Mouse (Mus musculus) T-helper 2 cell (primary cell): Measurements from ENCODE around the gene Nkapl.
"Not testable (repeated sequence)": the region's sequence is repeated elsewhere in the genome, so short reads cannot be mapped to it uniquely, and the experiment has no call there.

ENCODE experiments used
- in situ Hi-C: fragments of 300-600 bp; cut with MboI, MseI; formaldehyde crosslinking; loops from one replicate; pipeline ENCODE4 v1.15.1; 2025; ENCODE audit warnings: high pct_unique_total_duplicates

Gene Nkapl

DNA sequence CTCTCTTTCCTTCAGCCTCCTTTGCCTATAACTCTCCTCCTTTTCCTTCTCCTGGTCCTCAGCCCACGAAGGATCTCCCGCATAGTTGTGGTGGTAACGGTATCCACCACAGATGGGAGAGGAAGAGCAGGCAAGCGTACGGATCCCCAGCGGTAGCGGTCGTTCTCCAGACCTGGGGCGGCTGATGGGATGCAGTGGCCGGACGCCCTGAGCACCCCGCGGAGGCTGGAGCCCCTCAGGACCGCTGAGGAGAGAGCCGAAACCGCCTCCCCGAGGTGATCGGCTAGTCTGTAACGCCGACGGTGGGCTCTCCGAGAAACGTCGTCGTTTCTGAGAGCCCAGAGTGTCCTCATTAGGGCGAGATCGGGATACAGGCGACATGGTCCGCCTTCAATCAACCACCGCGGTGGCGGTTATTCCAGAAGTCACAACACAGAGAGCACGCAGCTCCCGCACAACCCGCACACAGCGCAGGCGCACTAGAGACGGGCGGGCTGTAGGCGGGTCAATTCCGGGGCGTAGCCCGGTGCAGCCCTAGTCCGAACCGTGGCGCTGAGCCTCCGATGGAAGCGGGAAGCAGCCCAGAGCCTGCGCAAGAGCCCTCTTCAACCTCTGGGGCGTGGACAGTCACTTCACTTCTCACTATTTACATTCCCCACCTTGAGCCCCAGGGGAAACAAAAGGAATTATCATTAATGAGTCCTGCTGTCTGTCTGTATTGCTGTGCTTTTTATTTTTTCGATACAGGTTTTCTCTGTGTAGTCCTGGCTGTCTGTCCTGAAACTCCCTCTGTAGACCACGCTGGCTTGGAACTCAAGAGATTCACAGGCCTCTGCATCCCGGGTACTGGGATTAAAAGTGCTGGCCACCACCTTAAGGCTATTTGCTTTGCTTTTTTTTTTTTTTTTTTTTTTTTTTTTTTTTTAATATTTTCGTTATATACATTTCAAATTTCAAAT lies at the start of gene Nkapl:
Gene Nkapl (minus strand): TSS at position 449 of the 959 bp plus-strand sequence.
- in situ Hi-C loops = no loop called here

- in situ Hi-C loops = no loop called here
Observed at GRCm38 (mm10) chr13:21506221-21506649, 37.9 kb upstream of the Nkapl start.

DNA sequence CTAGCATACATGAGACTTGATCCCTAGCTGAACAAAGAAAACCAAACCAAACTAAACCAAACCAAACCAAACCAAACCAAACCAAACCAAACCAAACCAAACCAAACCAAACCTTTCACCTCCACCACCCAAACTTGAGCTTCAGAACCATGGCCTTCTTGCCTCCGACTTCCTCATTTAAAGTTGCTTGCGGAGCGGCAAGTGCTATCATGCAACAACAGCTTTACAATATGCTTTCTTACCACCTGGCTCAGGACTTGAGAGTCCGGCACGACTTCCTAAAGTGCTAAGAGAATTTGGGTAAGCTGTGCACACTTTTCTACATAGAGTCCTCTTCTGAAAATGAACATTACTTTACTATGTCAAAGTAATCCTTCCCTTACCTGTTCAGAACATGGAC lies 34.0 kb upstream of the Nkapl start:
- in situ Hi-C loops = no loop called here

DNA sequence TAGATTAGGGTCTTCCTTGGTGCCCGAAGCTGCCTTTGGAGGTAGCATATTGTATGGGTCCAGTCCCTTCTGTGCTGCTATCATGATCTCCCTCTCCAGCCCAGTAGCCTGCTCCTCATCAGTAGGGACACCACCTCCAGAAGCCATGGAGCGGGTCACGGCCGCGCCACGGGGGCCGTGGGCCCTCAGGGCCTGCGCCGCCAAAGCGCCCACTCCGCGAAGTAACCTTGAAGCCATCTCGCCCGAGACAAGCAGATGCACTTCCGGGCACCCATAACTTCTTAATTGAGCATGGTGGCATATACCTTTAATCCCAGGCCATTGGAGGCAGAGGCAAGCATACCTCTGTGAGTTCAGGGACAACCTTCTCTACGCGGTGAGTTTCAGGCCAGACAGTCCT lies 32.9 kb upstream of the Nkapl start, which contains the start of gene Gm11273:
Gene Gm11273 (minus strand): TSS at position 237 of the 400 bp plus-strand sequence.
- in situ Hi-C loops = not testable (repeated sequence)

DNA sequence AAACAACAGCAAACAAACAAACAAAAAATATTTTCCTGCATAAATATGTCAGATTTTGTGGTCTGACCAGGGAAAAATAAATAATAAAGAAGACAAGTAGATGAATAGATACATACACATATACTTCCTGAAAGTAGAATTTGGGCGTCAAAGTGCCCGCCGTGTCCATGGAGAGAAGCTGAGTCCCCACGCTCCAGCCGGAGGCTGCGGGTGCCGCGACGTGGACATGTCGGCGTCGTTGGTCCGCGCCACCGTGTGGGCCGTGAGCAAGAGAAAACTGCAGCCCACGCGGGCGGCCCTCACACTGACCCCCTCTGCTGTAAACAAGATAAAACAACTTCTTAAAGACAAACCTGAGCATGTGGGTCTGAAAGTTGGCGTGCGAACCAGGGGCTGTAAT lies 26.8 kb upstream of the Nkapl start, which contains the start of gene AK157302:
Gene AK157302 (plus strand): TSS at position 144 of the 400 bp plus-strand sequence.
- in situ Hi-C loops = no loop called here

DNA sequence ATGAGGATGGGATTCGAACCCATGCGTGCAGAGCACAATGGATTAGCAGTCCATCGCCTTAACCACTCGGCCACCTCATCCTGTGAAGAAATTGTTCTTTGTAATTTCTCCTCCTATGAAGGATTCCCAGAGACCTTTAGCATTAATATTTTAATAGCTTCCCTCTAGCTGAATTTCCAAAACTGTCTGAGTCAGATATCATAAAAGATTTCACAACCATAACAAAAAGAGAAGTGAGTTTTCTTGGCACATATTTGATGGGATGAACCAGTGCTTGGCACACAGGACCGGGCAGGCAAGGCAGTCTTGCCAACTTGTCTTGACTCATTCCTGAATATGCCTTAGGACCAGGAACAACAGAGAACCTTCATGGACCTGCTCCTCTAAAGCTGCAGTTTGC lies 24.5 kb upstream of the Nkapl start:
- in situ Hi-C loops = no loop called here

DNA sequence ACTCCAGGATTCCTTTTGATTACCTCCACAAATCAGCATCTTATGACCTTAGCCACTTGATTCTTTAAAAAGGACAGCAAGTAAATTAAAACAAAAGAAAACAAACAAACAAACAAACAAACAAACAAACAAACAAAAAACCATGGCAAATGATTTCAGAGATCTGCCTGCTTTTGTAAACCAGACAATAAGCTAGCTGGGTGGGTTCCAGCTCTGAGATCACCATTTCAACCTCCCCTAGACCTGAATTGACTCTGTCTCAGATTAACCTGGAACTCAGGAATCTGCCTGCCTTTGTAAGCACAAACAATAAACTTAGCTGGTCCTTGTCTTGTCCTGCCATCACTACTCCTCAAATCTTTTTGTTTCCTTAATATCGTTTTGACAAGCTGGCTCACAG lies 18.6 kb upstream of the Nkapl start:
- in situ Hi-C loops = no loop called here

GRCm38 (mm10) chr13:21478759-21479670 lies 10.7 kb upstream of the Nkapl start, which contains the start of the genes Zkscan4 and Gm10065:
TSS of gene Zkscan4 (plus strand) at chr13:21478907.
TSS of gene Gm10065 (minus strand) at chr13:21479441.
- in situ Hi-C loops = not testable (repeated sequence)

- in situ Hi-C loops = no loop called here
Observed at GRCm38 (mm10) chr13:21472427-21472826, 4.1 kb upstream of the Nkapl start.

DNA sequence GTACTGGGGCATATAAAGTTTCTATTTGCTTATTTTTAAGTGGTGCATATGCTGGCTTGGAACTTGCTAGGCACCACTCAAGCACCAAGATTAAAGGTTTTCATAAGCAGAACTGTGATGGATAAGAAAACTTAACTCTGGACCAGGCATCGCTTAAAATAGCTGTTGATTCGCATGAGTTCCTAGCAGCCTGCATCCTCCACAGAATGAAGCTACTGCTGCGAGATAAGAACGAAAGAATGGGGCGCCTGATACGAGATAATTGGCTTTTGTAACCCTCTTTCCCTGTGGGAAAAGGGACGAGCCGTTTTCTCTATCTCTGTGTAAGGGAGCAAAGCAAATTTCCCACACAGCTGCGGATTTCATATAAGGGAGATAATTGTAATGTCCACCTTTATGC lies 788 bp upstream of the Nkapl start:
- in situ Hi-C loops = no loop called here

DNA sequence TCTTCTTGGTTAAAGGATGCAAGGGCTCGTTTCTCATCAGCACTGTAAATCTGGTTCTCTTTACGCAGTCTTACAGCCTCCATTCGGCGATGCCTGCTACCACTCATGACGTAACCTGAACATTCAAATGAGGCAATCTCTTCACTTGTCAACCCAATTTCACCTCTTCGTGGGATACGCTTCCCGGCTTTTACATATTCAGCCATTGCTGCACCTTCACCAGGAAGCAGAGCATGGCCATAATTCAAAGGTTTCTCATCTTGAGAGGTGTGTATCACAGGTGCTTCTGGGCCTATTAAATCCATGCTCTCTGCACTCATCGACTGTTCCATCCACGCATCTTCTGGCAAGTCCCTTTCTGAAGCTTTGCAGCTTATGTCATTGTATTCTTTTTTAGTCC lies 973 bp downstream of the Nkapl start:
- in situ Hi-C loops = no loop called here

- in situ Hi-C loops = not testable (repeated sequence)
Observed at GRCm38 (mm10) chr13:21462516-21462915, 5.8 kb downstream of the Nkapl start.

- in situ Hi-C loops = no loop called here
Observed at GRCm38 (mm10) chr13:21456347-21456746, 12.0 kb downstream of the Nkapl start.

DNA sequence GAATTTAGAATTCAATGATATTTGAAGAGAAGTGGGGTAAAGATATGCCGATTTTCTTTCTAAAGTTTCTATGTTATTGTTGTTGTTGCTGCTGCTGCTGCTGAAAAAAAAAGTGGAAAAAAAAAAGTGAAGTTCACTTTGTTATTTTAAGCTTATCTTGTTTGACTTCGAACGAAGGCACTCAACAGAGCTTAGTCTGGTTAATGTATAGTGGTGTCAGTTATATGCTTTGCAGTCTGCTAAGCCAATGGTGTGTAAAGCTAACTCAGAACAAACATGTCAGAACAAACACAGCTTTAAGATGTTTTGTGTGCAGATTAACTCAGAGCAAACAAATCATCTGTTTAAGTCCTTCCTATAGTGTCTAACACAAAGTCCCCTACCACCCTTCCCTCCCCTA lies 14.2 kb downstream of the Nkapl start:
- in situ Hi-C loops = no loop called here

DNA sequence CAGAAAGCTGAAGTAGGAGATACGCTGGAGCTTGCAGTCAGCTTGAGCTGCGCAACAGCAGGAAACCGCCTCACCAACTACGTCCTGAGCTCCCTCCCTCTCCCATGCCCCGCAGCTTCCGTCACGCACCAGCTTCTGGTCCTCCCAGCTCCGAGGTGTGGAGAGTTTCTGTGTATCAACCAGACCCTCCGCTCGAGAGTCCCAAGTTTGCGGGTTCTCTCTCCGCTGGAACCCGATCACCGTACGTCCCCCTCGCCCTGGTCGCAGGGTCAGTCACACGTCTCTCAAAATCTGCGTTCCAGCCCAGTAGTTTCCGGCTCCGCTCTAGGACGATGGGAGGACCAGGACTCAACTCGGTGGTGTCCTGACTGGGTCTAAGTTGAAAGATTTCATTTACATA lies 14.9 kb downstream of the Nkapl start, which contains the start of gene Zscan26:
Gene Zscan26 (minus strand): TSS at position 282 of the 400 bp plus-strand sequence.
- in situ Hi-C loops = no loop called here

GRCm38 (mm10) chr13:21453042-21453441 lies 15.3 kb downstream of the Nkapl start:
- in situ Hi-C loops = no loop called here

- in situ Hi-C loops = loop anchor here (10.0 kb wide), 1 partner anchor 83 kb away; the partner anchor contains the start of gene Zscan12
Observed at GRCm38 (mm10) chr13:21447856-21448614, 20.3 kb downstream of the Nkapl start.

- in situ Hi-C loops = loop anchor here (10.0 kb wide), 1 partner anchor 82 kb away; the partner anchor contains the start of gene Zscan12
Observed at GRCm38 (mm10) chr13:21446796-21447195, 21.5 kb downstream of the Nkapl start.

GRCm38 (mm10) chr13:21441207-21441572 lies 27.1 kb downstream of the Nkapl start:
- in situ Hi-C loops = loop anchor here (5.0 to 10.0 kb wide), 2 partner anchors 39 to 76 kb away; partner anchors contain the start of genes Zkscan3 and Zscan12

DNA sequence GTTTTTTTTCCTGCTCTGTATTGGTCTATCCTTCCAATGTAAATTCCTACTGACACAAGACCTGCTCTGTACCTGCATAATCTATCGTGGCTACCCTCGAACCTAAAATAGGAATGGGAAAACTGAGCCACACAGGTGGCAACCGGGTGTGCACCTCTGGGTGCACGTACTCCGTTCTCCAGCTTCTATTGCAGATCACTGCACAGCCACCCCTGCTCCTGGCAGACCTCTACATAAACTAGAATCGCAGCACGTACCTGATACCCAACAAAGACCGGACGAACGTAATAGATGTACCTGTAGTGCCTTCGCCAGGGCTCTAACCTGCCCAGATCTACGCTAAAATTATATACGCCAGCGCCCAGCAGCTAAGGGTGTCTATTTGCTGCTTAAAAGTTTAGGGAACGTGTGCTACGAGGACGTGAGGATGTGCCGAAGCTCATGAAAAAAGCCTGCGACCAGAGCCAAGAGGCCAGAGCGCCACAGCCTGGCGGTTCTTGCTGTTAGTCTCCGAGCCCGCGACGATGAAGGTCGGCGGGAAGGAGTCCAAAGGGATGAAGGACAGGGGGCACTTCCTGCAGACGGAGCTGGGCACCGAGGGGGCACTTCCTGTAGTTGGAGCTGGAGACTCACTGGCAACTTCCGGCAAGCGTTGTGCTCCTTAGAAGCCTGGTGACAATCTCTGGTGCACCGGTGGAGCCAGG lies 27.7 kb downstream of the Nkapl start, which contains the start of gene Pgbd1:
Gene Pgbd1 (minus strand): TSS at position 556 of the 704 bp plus-strand sequence.
- in situ Hi-C loops = loop anchor here (5.0 to 10.0 kb wide), 2 partner anchors 38 to 76 kb away; partner anchors contain the start of genes Zkscan3 and Zscan12
